Mouse (Mus musculus): ENCODE results near the gene Gmds. TPM values are rescaled to one million over a fixed set of nuclear protein-coding genes. Genes with fewer than 3 reads are reported as not detected.

Gene Gmds
- total RNA-seq, 2 experiments from 2014 or later, result 21.5 to 23.6 TPM

DNA sequence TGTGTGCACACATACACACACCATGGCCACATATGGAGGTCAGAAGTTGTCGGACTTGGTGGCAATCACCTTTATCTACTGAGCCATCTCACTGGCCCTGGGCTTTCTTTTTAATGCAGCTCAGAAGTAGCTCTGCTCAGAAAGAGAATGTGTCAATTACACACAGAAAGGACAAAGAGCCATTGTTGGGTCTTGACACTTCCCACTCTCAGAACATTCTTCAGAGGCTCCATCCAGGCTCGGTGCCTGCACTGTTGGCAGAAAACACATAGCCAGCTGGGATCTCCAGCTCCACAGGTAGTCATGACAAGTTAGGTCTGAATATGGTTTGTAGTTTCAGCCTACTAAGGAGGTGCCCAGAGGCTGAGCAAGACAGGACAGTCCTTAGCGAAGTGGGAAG is 438.3 kb downstream of the Gmds start:
- no peak for ATAC-seq (replicated peaks; ENCODE audit: poor library complexity, severe bottlenecking)

DNA sequence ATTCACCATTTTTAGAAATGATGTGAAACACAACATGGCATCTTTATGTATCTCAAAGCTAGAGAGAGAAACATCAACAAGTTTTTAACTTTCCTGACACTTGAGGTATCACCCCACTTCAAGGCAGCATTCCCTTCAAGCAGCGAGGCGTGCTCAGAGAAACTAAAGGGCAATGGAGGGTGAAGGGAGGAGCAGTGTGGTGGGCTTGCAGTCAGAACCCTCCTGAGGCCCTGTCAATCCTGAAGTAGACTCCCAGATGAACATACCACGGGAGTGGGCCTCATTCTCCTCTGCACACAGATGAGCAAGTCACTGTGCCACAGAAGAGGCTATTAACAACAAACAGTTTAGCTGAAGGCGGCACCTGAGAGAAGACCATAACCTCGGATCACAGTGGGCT is 439.1 kb downstream of the Gmds start:
- ATAC-seq (replicated peaks; ENCODE audit: poor library complexity, severe bottlenecking), result no peak

DNA sequence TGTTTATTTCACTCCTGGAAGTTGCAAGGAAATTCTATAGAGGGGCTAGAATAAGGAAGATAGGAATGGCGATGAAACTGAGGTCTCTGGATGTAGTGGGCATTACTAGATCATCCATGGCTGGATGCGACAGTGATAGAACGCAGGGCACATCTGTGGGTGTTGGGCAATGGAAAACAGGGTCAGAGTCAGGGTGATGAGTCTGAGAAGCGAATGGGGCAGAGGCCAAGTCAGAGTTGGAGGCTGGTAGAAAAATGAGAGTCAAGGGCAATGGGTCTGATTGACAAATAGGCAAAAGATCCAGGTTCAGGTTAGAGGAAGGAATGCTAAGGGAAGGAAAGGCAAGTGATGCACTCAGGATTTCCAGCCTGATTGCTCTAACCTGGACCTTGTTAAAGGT is 441.0 kb downstream of the Gmds start:
- no peak for ATAC-seq (replicated peaks; ENCODE audit: poor library complexity, severe bottlenecking)

DNA sequence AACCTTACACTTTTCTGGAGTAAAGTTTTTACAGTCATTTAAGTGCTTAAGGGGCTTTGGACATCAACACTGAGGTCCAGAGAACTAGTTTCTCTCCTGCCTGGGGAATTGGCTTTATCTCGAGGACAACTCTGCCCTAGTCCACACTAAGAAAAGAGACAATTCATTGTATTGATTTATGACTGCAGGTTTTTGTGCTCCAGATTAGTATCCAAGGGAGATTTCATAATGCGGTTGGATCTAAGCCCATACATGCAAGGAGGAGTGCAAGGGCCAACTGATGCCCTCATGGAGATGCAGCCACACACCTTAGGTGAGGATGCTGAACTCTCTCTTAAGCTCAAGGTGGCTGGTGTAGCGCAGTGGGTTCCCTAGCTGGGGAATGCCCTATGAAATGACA is 444.0 kb downstream of the Gmds start:
- no peak for ATAC-seq (replicated peaks; ENCODE audit: poor library complexity, severe bottlenecking)

DNA sequence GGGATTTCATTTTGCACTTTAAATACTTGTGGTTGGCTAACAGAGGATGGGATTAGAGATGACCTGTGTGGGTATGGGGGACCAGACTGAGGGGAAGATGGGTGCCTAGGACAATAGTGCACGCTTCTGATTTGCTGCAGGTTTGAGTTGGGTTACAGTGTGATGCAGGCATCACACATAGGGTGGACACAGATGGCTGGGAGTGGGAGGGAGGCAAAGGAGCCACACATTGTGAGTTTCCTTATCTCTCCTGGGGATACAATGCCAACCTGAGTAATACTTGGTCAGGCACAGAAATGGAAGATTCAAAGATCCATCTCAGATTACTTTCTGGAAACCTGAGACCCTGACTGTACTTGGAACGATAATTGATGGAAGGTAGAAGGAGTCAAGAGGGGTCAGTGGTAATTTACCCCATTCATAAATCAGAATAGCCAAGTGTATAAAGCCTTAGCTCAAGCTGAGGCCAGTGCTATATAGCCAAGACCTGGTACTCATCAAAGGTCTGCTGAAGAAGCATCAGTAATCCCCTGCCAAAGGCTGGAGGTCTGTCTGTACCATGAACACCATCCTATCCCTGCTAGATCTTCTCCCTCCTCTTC is 445.5 kb downstream of the Gmds start:
- ATAC-seq (replicated peaks; ENCODE audit: poor library complexity, severe bottlenecking), result no peak

DNA sequence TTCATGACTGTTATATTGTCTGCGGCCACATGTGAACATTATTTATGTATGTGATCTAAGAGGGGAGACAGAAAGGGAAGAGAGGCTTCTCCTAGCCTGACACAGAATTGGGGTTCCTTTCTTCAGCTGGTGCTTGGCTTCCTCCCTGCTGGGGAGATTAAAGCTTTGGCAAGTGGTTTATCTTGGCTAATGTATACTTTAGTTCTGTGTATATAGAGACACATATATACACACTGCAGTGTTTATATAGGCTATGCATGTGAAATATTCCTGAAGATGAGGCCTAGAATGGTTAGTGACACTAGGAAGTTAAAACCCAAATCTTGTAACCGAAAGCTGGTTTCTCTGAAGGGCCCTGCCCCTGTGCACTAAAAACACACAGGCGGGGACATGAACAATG is 450.0 kb downstream of the Gmds start:
- no peak for ATAC-seq (replicated peaks; ENCODE audit: poor library complexity, severe bottlenecking)

DNA sequence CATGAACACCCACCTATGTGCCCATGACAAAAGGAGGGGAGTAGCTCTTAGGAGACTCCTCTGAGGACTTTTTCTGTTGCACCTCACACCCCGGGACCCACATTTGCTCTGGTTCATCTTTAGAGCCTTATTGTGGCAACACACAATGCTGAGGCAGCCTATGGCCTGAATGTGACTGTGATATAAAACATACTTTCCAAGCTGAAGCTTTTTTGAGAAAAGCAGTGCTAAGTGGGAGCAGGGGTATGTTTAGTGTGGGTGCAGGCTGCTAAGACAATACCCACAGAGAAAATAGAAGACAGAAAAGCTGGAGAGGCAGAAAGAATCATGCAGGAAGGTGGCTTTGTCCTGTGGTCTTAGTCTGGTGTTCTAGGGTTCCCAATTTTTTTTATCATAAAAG is 452.8 kb downstream of the Gmds start:
- no peak for ATAC-seq (replicated peaks; ENCODE audit: poor library complexity, severe bottlenecking)

DNA sequence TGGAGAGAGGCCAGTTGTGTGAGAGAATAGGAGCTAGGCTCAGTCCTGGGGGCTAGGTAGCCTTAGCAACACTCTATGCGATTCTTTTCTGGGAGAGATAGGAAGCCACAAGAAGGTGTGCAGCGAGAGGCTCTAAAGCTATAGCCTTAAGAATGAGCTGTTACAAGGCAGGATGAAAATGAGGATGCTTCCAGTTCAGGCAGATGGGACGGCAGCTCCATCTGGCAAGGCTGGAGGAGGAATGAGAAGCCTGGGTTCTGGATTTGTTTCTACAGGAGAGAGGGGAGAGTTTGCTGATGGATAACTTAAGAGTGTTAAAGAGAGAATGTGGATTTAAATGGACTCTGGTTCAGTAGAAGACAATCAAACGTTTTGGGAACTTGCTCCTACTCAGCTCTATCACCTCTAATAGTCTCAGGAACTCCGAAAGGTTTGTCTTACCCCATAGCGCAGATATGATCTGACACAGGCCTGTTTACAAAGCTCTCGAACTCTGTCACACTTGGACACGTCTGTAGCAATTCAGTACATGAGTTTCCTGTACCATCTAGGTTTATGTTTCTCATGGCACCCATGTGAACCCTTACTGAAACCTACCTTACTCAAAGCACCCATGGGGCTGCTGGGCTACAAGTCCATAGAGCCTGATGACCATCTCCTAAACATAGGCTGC is 459.6 kb downstream of the Gmds start:
- no peak for ATAC-seq (replicated peaks; ENCODE audit: poor library complexity, severe bottlenecking)

DNA sequence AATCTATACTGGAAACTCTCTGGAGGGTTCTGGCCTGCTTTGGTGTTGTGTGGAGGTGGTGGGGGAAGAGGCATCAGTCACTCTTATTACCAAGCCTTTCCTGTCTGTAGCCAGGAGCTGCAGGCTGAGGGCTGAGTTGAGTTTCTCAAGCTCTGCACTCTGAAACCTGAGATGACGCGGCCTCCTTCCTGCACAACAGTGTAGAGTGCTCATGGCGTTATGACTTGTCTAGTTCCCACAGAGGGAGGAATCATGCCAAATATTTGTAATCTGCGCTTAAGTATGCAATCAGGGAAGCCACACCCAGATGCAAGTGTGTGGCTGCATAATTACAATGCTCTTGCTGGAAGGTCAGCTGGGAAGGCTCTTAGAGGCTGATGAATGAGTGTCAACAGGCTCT is 461.5 kb downstream of the Gmds start:
- ATAC-seq (replicated peaks; ENCODE audit: poor library complexity, severe bottlenecking), result no peak

DNA sequence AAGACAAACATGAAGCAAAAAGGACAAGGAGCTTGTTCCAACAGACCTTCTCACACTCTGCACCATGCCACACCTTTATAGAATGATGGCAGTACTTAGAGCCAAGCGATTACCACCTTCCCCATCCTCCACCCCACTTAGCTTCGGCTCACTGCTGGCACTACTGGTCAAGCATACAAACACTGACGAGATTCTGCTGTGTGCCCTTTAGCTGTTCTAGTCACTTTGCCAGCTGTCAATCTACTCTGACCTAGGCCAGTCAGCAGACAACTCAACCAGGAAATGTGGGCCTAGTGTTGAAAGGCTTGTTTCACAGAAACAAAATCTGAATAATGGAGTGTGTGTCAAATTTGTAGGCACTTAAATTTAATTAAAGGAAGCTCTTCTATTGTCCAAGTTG is 464.1 kb downstream of the Gmds start:
- no peak for ATAC-seq (replicated peaks; ENCODE audit: poor library complexity, severe bottlenecking)

DNA sequence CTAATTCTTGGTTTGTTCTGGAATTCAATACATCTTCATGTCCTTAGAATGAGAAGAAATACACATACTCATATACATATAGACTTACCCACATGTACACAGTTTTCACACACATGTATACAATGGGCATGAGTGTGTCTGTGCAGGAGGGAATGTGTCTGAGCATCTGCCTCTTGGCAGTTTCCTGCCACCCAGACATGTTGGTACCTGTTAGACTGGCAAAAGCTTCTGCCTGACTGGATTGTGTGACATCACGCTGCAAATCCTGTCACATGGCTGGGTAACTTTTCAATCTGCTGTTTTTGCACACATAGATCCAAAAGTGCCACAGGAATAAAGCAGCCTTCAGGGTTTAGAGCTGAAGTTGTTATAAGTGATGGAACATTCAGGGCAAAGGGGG is 465.3 kb downstream of the Gmds start:
- no peak for ATAC-seq (replicated peaks; ENCODE audit: poor library complexity, severe bottlenecking)

DNA sequence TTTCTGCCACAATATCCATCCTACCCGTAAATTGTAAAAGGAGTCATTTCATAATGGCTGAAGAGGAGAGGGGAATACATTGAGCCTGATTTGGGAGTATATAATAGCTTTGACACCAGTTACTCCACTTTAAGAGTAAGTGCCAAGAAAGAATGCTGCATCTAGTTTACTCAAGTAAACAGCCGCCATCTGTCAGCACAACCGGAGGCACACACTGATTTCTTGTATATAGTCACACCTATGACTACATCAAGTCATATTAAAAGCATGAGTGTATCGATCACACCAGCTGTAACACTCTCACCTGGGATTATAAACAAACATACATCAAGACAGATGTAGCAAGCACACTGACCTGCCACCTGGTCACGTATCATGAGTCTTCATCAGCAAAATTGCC is 473.8 kb downstream of the Gmds start:
- ATAC-seq (replicated peaks; ENCODE audit: poor library complexity, severe bottlenecking), result no peak

DNA sequence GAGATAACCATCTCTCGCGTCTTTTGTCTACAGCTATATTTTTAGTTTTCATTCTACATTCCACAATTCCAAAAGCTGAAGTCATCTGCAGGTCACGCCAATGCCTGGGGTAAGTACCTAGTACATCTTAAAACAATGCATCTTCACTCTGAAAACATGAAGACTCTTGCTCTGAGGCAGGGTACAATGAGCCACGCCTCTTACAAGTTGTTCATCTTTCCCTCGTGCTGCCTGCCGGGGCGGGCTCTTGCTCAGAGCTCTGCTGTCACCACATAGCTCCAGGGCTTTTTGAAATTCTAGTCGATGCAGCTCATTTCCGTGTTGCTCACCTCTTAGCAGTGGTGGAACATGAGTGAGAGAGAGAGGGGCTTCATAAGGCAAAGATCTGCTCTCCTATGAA is 475.1 kb downstream of the Gmds start:
- no peak for ATAC-seq (replicated peaks; ENCODE audit: poor library complexity, severe bottlenecking)

DNA sequence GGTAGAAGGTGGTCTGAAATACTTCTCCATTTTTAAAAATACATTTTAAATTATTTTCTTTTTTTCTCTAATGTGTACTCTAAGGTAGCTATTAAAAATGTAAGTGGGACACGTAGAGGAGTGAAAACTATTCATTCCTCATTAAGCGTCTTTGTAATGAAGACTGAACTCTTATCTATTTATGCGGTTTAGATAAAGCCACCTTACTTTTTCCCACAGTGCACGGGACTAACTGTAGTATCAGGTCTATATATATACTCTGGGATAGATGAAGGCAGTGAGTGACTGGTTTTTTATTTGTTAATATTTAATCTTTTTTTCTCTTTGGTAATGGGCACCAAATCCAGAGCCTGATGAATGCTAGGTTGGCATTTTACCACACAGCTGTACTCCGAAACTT is 478.3 kb downstream of the Gmds start:
- ATAC-seq (replicated peaks; ENCODE audit: poor library complexity, severe bottlenecking), result no peak

DNA sequence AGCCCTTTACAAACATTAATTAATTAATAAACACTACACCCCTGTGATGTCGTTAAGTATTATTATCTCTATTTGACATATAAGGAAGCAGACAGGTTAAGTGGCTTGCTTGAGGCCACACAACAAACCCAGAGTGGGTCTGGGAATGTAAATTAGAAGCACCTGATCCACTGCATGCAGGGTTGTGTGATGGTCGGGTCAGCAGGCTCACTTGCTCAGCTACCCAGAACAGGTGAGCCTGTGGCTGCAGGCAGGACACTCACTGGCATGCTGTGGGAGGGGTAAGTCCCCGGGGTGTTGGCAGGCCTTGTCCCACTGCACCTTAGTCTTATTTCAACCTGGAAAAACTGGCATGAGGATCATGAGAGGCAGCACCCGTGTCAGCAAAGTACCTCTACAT is 484.5 kb downstream of the Gmds start:
- no peak for ATAC-seq (replicated peaks; ENCODE audit: poor library complexity, severe bottlenecking)

DNA sequence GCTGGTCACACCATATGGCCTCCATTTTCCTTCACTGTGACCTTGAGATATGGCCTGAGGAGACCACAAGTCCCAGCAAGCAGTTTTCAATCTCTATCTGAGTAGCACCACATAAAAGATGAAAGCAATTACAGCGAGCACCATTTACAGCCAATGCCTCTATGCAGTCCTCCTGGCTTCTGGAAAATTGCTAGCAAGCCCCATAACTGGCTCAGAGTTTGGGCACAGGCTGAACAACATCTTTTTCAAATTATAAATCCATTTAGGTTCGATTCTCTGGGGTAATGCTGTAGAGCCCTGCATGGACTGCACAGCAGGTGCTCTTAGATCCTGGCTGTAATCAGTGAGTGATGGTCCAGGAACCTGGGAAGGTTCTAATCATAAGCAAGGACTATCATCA is 485.0 kb downstream of the Gmds start:
- ATAC-seq (replicated peaks; ENCODE audit: poor library complexity, severe bottlenecking), result no peak

DNA sequence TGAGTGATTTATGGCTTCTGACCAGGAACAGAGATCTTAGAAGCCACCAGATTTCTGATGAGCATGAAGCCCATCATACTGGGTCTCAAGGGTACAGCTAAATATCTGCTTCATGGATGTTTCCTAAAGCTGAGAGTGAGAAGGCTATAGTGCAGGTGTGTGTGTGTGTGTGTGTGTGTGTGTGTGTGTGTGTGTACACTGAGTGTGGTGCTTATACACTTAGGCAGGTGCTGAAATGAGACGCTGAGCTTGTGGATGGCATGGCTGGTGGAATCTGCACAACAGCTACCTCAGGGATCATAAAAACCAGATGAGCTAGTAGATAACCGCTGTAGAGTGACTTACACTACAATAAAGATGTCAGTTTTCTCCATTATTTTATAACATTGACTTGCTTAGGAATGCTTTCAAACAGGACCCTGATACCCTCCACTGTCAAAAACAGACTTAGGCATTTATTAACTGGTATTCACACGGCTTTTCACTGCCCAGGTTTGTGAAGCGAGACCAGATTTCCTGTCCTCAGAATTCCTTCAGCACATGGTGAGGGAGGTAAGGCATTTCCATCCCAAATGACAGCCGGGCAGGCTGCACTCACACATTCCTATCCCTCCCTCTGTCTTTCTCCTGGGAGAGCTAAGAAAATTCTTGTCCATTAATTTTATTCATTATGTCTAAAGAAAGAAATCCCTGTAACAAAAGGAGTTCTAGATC is 489.1 kb downstream of the Gmds start:
- ATAC-seq (replicated peaks; ENCODE audit: poor library complexity, severe bottlenecking), result no peak

DNA sequence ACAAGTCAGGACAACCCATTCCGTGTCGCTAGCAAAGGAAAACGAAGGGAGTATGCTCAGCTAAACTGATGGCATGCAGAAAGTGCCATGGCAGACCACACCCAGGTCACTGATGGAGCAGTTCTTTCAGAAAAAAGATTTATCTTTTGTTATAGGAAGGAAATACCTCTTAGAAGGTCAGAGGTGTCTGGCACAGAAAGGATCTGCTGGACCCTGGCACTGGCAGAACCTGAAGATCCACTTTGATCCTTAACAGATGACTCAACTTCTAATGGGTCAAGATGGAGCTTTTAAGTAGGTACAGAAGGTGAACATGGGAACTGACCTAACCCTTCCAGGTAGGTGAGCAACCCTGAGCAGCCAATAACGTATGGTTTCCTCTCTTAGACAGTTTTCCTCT is 502.7 kb downstream of the Gmds start:
- ATAC-seq (replicated peaks; ENCODE audit: poor library complexity, severe bottlenecking), result no peak

DNA sequence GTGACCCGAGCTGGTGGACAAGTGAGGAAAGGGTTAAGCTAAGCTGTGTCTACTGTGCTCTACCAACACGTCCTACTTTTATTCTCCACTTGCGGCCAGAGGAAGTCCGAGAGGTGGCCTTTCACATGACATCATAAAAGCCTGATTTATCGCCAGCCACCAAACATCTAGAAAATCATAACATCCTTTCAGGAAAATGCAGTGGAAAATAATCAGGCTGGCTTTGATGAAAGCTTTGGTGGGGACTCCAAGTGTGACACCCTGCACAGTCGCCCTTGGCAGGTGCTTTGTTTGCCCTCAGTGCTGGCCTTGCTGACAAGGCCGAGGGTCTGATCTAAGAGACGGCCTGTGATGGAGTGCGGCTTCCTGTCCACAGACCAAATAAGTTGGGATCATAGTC is 508.2 kb downstream of the Gmds start:
- no peak for ATAC-seq (replicated peaks; ENCODE audit: poor library complexity, severe bottlenecking)

DNA sequence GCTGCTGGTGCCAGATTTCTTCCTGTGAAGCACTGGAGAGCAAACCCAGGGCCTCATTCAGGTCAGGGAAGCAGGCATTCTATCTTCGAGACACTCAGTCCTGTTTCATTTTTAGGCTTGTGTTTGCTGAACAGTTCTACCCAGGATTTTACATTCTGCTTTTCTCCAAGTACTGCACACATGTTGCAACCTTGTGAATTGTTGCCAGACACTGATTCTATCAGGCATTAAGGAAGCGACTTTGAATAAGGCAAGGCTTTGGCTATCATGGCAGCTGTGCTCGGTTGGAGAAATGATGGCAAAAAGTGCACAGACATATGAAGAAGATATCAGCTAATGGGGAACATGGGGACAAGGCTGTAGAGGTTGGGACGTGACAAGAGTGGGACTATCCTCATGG is 510.1 kb downstream of the Gmds start:
- no peak for ATAC-seq (replicated peaks; ENCODE audit: poor library complexity, severe bottlenecking)

DNA sequence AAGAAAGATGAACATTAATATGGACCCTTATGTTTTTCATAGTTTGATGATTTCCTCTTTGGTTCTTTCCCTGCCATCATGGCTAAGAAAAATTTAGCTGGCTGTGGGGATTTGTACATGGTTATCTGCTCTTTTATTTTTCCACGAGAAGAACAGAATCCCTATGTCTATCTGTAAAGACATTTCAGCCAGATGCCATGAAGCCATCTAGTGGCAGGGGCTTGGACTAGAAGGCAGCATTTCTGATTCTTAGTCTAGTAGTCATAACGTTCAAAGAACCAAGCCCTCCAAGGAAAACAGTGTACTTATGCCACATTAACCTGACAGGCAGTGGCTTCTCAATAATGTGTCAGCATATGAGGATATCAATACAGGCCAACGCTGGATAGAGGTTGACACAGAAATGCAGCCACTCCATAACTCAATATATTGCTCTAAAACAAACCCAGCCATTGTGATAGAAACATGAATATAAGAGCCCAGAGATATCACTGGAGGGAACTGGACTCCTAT is 510.7 kb downstream of the Gmds start:
- ATAC-seq (replicated peaks; ENCODE audit: poor library complexity, severe bottlenecking), result no peak

DNA sequence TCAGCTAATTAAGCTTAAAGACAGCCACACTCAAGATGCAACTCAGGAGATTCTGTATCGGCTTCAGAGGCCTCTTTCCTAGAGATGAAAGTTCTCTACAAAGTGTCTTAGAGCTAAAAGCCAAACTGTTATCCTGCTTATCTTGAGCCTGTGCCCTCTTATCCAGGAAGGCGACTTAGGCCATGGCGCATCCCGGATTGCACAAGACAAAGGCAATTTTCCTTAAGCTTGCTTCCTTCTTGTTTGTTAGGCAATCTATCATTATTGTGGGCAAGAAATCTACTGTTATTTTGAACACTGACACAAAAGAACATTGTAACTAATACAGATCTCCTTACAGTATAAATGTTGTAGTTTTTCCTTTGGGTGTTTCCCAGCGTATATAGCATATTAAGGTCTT is 511.4 kb downstream of the Gmds start:
- ATAC-seq (replicated peaks; ENCODE audit: poor library complexity, severe bottlenecking), result no peak

Data from granulocyte monocyte progenitor cell, adult 5-6 weeks (primary cell).